Mouse (Mus musculus) heart, embryonic 16.5 days (tissue): Measurements from ENCODE around the gene Rnf144a. TPM values are rescaled to one million over a fixed set of nuclear protein-coding genes. Genes with fewer than 3 reads are reported as not detected.

Source experiments
- ATAC-seq: fragments of 200-750 bp; cut with Nextera tagmentation; replicated peaks from 2 replicates; pipeline ENCODE4 v1.8.0; 2017; ENCODE audit warnings: moderate number of reproducible peaks; ENCODE audit not compliant: insufficient read depth, low FRiP score; ENCODE audit errors: extremely low read depth
- H3K27ac ChIP-seq: fragments of 300-500 bp; sonication (generic); 2 replicates; pipeline ENCODE4 v1.5.1; 2014; ENCODE audit warnings: mild to moderate bottlenecking, low read length, control low read depth, moderate library complexity
- H3K27me3 ChIP-seq: fragments of 300-500 bp; sonication (generic); 2 replicates; pipeline ENCODE4 v1.6.1; 2014; ENCODE audit warnings: low read length, mixed read lengths; ENCODE audit not compliant: control insufficient read depth, insufficient read depth
- H3K36me3 ChIP-seq: fragments of 300-500 bp; sonication (generic); 2 replicates; pipeline ENCODE4 v1.6.1; 2014; ENCODE audit not compliant: control insufficient read depth, insufficient read depth
- H3K4me1 ChIP-seq: fragments of 300-500 bp; sonication (generic); 2 replicates; pipeline ENCODE4 v1.6.1; 2014; ENCODE audit warnings: low read length, mixed read lengths; ENCODE audit not compliant: control insufficient read depth, insufficient read depth
- H3K4me2 ChIP-seq: fragments of 300-500 bp; sonication (generic); 2 replicates; pipeline ENCODE4 v1.6.1; 2014; ENCODE audit warnings: low read depth, mild to moderate bottlenecking, control low read depth, low read length
- H3K4me3 ChIP-seq: fragments of 300-500 bp; sonication (generic); 2 replicates; pipeline ENCODE4 v1.5.1; 2014; ENCODE audit warnings: mild to moderate bottlenecking, control low read depth, low read length
- H3K9ac ChIP-seq: fragments of 300-500 bp; sonication (generic); 2 replicates; pipeline ENCODE4 v1.6.1; 2014; ENCODE audit warnings: low read length, control low read depth
- H3K9me3 ChIP-seq: fragments of 300-500 bp; sonication (generic); replicated peaks from 2 replicates; pipeline ENCODE4 v1.6.1; 2016; ENCODE audit warnings: low read length; ENCODE audit not compliant: control insufficient read depth
- WGBS: fragments of 180-500 bp; shearing (Covaris S2); extraction: QIAGEN DNeasy Blood & Tissue Kit; methylation state at CpG from one replicate; pipeline ENCODE4 v1.1.7; 2014; 5-methylcytosine and 5-hydroxymethylcytosine counted together
- polyA plus RNA-seq: library from polyadenylated mRNA; unstranded; fragments of >200 nt; fragmentation: Nextera tagmentation; extraction: Ambion mirVana; gene quantifications from 2 replicates; pipeline ENCODE4 v1.2.1, GENCODE M21; 2015

The Rnf144a gene
- polyA plus RNA-seq, 1 experiment from 2014 or later: 12.1 TPM

GRCm38 (mm10) chr12:26413961-26414411 lies 1.1 kb downstream of the Rnf144a start:
- no peak for ATAC-seq
- H3K27ac ChIP-seq: peak overlapping the region; percentile 29; the same call in 1 of the 2 replicates
- no peaks in the 10 kb centered on the region for H3K36me3 ChIP-seq
- H3K9me3 ChIP-seq: no peaks in the 10 kb centered on the region
- H3K4me1 ChIP-seq: peaks cover 27% of the 10 kb centered on the region
- H3K4me2 ChIP-seq: peak overlapping the region; percentile 95
- 41% methylated on average over 8 of the region's 8 CpGs for WGBS
- peak overlapping the region; percentile 78 for H3K4me3 ChIP-seq
- H3K27me3 ChIP-seq: peaks cover 2% of the 10 kb centered on the region; the same call in 1 of the 2 replicates
- peak overlapping the region; percentile 81 for H3K9ac ChIP-seq

- ATAC-seq: no peak
- H3K4me2 ChIP-seq: peak overlapping the region; percentile 95
- H3K27me3 ChIP-seq: peaks cover 2% of the 10 kb centered on the region; the same call in 1 of the 2 replicates
- no peak overlapping the region for H3K9ac ChIP-seq
- 66% methylated on average over 6 of the region's 6 CpGs for WGBS
- H3K9me3 ChIP-seq: no peaks in the 10 kb centered on the region
- H3K4me1 ChIP-seq: peaks cover 32% of the 10 kb centered on the region
- H3K36me3 ChIP-seq: no peaks in the 10 kb centered on the region
- peak overlapping the region; percentile 58 for H3K27ac ChIP-seq
- H3K4me3 ChIP-seq: peak overlapping the region; percentile 78
Observed at GRCm38 (mm10) chr12:26412802-26413201, 2.3 kb downstream of the Rnf144a start.

- Histone ChIP-seq H3K36me3 (no peaks in the 10 kb centered on the region), H3K4me2 (peak overlapping the region; percentile 95), H3K9ac (peak overlapping the region; percentile 11; the same call in 1 of the 2 replicates), H3K4me3 (peak overlapping the region; percentile 17), H3K4me1 (peaks cover 37% of the 10 kb centered on the region), H3K27me3 (peaks cover 2% of the 10 kb centered on the region; the same call in 1 of the 2 replicates), H3K9me3 (no peaks in the 10 kb centered on the region), H3K27ac (no peak overlapping the region)
- ATAC-seq: no peak
- 48% methylated on average over 10 of the region's 10 CpGs for WGBS
Observed at GRCm38 (mm10) chr12:26411841-26412450, 3.1 kb downstream of the Rnf144a start.

- no peak for ATAC-seq
- 90% methylated on average over 3 of the region's 3 CpGs for WGBS
- Histone ChIP-seq H3K4me2 (no peak overlapping the region), H3K4me3 (no peak overlapping the region), H3K27ac (no peak overlapping the region), H3K9ac (no peak overlapping the region), H3K4me1 (peaks cover 46% of the 10 kb centered on the region), H3K9me3 (no peaks in the 10 kb centered on the region), H3K27me3 (peaks cover 2% of the 10 kb centered on the region; the same call in 1 of the 2 replicates), H3K36me3 (no peaks in the 10 kb centered on the region)
Observed at GRCm38 (mm10) chr12:26410443-26410842, 4.6 kb downstream of the Rnf144a start.

GRCm38 (mm10) chr12:26408707-26409106 lies 6.3 kb downstream of the Rnf144a start:
- H3K36me3 ChIP-seq: no peaks in the 10 kb centered on the region
- no peak overlapping the region for H3K4me2 ChIP-seq
- WGBS: 63% methylated on average over 9 of the region's 9 CpGs
- H3K4me3 ChIP-seq: no peak overlapping the region
- ATAC-seq: no peak
- H3K27me3 ChIP-seq: 0 out of 2 replicates have a peak, but pooled peaks cover 2% of the 10 kb centered on the region
- no peak overlapping the region for H3K27ac ChIP-seq
- peaks cover 56% of the 10 kb centered on the region for H3K4me1 ChIP-seq
- H3K9ac ChIP-seq: no peak overlapping the region
- no peaks in the 10 kb centered on the region for H3K9me3 ChIP-seq

- peak overlapping the region; percentile 42 for H3K4me2 ChIP-seq
- H3K4me3 ChIP-seq: no peak overlapping the region
- WGBS: 36% methylated on average over 11 of the region's 11 CpGs
- H3K27ac ChIP-seq: peak overlapping the region; percentile 60
- H3K27me3 ChIP-seq: no peaks in the 10 kb centered on the region
- no peaks in the 10 kb centered on the region for H3K9me3 ChIP-seq
- ATAC-seq: peak; percentile 61
- H3K36me3 ChIP-seq: no peaks in the 10 kb centered on the region
- no peak overlapping the region for H3K9ac ChIP-seq
- peaks cover 46% of the 10 kb centered on the region for H3K4me1 ChIP-seq
Observed at GRCm38 (mm10) chr12:26404781-26405702, 10.0 kb downstream of the Rnf144a start.

GRCm38 (mm10) chr12:26403372-26404125 lies 11.5 kb downstream of the Rnf144a start:
- H3K4me2 ChIP-seq: no peak overlapping the region
- no peaks in the 10 kb centered on the region for H3K9me3 ChIP-seq
- no peak overlapping the region for H3K4me3 ChIP-seq
- H3K9ac ChIP-seq: no peak overlapping the region
- ATAC-seq: no peak
- no peaks in the 10 kb centered on the region for H3K36me3 ChIP-seq
- no peaks in the 10 kb centered on the region for H3K27me3 ChIP-seq
- peak overlapping the region; percentile 60 for H3K27ac ChIP-seq
- H3K4me1 ChIP-seq: peaks cover 46% of the 10 kb centered on the region
- 68% methylated on average over 16 of the region's 16 CpGs for WGBS

GRCm38 (mm10) chr12:26401696-26402470 lies 13.2 kb downstream of the Rnf144a start:
- H3K4me2 ChIP-seq: peak overlapping the region; percentile 15; the same call in 1 of the 2 replicates

More at GRCm38 (mm10) chr12:26401696-26402470, 13.2 kb downstream of the Rnf144a start:
- ATAC-seq: no peak
- Histone ChIP-seq H3K27me3 (no peaks in the 10 kb centered on the region), H3K27ac (peak overlapping the region; percentile 83), H3K36me3 (no peaks in the 10 kb centered on the region), H3K4me1 (peaks cover 36% of the 10 kb centered on the region), H3K4me3 (no peak overlapping the region), H3K9ac (no peak overlapping the region), H3K9me3 (no peaks in the 10 kb centered on the region)
- WGBS: 52% methylated on average over 10 of the region's 10 CpGs
